Mouse (Mus musculus): ENCODE data around the gene Rasd2. TPM values are rescaled to one million over a fixed set of nuclear protein-coding genes. Genes with fewer than 3 reads are reported as not detected.

Rasd2 gene
- polyA plus RNA-seq, 1 experiment from 2014 or later = 0.41 TPM

DNA sequence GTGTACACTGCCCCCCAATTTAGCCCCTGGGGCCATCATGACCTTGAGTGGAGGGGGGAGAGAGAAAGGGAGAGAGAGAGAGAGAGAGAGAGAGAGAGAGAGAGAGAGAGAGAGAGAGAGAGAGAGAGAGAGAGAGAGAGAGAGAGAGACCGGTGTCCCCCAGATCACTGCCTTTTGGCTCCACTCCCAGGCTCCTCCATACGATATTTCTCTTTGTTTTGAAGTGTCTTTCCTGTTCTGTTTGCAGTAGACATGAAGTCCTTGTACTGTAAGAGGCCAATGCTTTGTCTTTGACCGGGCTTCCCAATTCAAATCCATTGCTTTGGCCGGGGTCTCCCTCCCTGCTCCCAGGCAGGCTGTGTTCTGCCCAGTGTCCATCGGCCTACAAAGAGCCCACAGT is 8.9 kb downstream of the Rasd2 start:
- Histone ChIP-seq H3K27me3 (0 out of 2 replicates have a peak, but pooled peaks cover 2% of the 10 kb centered on the region), H3K36me3 (no peaks in the 10 kb centered on the region), H3K9me3 (no peaks in the 10 kb centered on the region), H3K9ac (no peak overlapping the region), H3K4me2 (replicated peaks) (no peak overlapping the region), H3K4me1 (no peaks in the 10 kb centered on the region), H3K4me3 (no peak overlapping the region), H3K27ac (no peak overlapping the region)
- 77% methylated on average over 5 of the region's 5 CpGs for WGBS
- no peak for ATAC-seq (ENCODE audit: insufficient number of reproducible peaks, insufficient read depth, low FRiP score, low TSS enrichment)

DNA sequence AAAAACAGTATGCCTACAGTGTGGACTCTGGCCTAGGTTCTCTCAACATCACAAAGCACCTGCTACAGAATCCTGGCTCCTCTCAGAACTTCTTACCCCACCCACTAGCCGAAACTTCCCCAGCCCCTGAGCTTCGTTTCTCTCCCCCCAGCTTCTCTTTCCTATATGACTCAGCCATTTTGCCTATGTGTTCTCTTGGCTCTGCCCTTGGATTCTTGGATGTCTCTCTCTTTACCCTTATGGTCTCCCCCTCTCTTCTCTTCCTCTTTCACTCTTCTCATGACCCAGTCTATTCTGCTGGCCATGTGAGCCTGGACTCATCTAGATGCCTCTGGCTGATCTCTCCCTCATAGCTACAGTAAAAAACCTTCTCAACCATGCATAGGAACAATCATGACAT is 13.0 kb downstream of the Rasd2 start:
- WGBS = 70% methylated on average over 2 of the region's 2 CpGs
- no peaks in the 10 kb centered on the region for H3K27me3 ChIP-seq
- no peak overlapping the region for H3K9ac ChIP-seq
- no peak overlapping the region for H3K4me3 ChIP-seq
- no peak for ATAC-seq (ENCODE audit: insufficient number of reproducible peaks, insufficient read depth, low FRiP score, low TSS enrichment)
- no peaks in the 10 kb centered on the region for H3K9me3 ChIP-seq
- no peaks in the 10 kb centered on the region for H3K4me1 ChIP-seq
- H3K4me2 ChIP-seq (replicated peaks) = no peak overlapping the region
- no peaks in the 10 kb centered on the region for H3K36me3 ChIP-seq
- H3K27ac ChIP-seq = no peak overlapping the region

GRCm38 (mm10) chr8:75233915-75234554 is 20.3 kb downstream of the Rasd2 start:
- Histone ChIP-seq H3K4me3 (no peak overlapping the region), H3K4me1 (no peaks in the 10 kb centered on the region), H3K27me3 (no peaks in the 10 kb centered on the region), H3K9me3 (no peaks in the 10 kb centered on the region), H3K36me3 (no peaks in the 10 kb centered on the region), H3K4me2 (replicated peaks) (no peak overlapping the region), H3K9ac (no peak overlapping the region), H3K27ac (no peak overlapping the region)
- ATAC-seq (ENCODE audit: insufficient number of reproducible peaks, insufficient read depth, low FRiP score, low TSS enrichment) = no peak
- WGBS = 62% methylated on average over 4 of the region's 4 CpGs

DNA sequence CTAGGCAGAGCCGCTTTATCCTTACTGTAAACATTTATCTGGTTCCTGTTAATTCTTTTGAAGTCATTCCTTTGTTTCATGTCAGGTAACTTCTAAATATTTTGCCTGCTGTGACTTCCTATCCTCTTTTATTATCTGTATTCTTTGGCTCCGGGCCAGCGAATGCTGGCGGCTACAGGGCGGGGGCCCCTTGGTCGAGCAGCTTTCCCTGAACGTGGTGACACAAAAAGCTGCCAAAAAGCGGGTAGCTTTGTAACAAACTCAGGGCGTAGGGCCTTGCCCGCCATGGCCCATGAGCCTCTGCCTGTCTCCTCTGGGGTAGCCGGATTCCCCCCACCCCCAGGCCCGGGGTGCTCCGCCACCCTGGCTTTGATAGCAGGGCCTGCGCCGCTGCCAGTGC is 33.6 kb downstream of the Rasd2 start:
- WGBS = 94% methylated on average over 15 of the region's 15 CpGs
- H3K4me2 ChIP-seq (replicated peaks) = no peak overlapping the region
- no peak overlapping the region for H3K9ac ChIP-seq
- no peaks in the 10 kb centered on the region for H3K4me1 ChIP-seq
- H3K27me3 ChIP-seq = no peaks in the 10 kb centered on the region
- H3K36me3 ChIP-seq = no peaks in the 10 kb centered on the region
- H3K4me3 ChIP-seq = no peak overlapping the region
- no peak overlapping the region for H3K27ac ChIP-seq
- peaks cover 5% of the 10 kb centered on the region for H3K9me3 ChIP-seq
- no peak for ATAC-seq (ENCODE audit: insufficient number of reproducible peaks, insufficient read depth, low FRiP score, low TSS enrichment)

- no peak overlapping the region for H3K9ac ChIP-seq
- 85% methylated on average over 4 of the region's 4 CpGs for WGBS
- no peak for ATAC-seq (ENCODE audit: insufficient number of reproducible peaks, insufficient read depth, low FRiP score, low TSS enrichment)
Measured at GRCm38 (mm10) chr8:75249186-75249585, 35.4 kb downstream of the Rasd2 start.

GRCm38 (mm10) chr8:75254027-75254426 is 40.3 kb downstream of the Rasd2 start:
- Histone ChIP-seq H3K4me3 (no peak overlapping the region), H3K4me1 (no peaks in the 10 kb centered on the region), H3K27ac (no peak overlapping the region), H3K4me2 (replicated peaks) (no peak overlapping the region), H3K36me3 (no peaks in the 10 kb centered on the region), H3K9me3 (no peaks in the 10 kb centered on the region), H3K9ac (no peak overlapping the region), H3K27me3 (no peaks in the 10 kb centered on the region)
- 89% methylated on average over 3 of the region's 3 CpGs for WGBS
- ATAC-seq (ENCODE audit: insufficient number of reproducible peaks, insufficient read depth, low FRiP score, low TSS enrichment) = no peak

More at GRCm38 (mm10) chr8:75249186-75249585, 35.4 kb downstream of the Rasd2 start:
- Histone ChIP-seq H3K4me2 (replicated peaks) (no peak overlapping the region), H3K9me3 (peaks cover 5% of the 10 kb centered on the region), H3K4me3 (no peak overlapping the region), H3K27me3 (no peaks in the 10 kb centered on the region), H3K27ac (no peak overlapping the region), H3K4me1 (no peaks in the 10 kb centered on the region), H3K36me3 (no peaks in the 10 kb centered on the region)

- Histone ChIP-seq H3K4me3 (no peak overlapping the region), H3K4me2 (replicated peaks) (no peak overlapping the region), H3K9me3 (no peaks in the 10 kb centered on the region), H3K27ac (no peak overlapping the region), H3K27me3 (no peaks in the 10 kb centered on the region), H3K9ac (no peak overlapping the region), H3K36me3 (no peaks in the 10 kb centered on the region), H3K4me1 (no peaks in the 10 kb centered on the region)
- ATAC-seq (ENCODE audit: insufficient number of reproducible peaks, insufficient read depth, low FRiP score, low TSS enrichment) = no peak
- WGBS = 87% methylated on average over 3 of the region's 3 CpGs
Measured at GRCm38 (mm10) chr8:75255635-75256034, 41.9 kb downstream of the Rasd2 start.

- 38% methylated on average over 4 of the region's 4 CpGs for WGBS
- H3K27me3 ChIP-seq = no peaks in the 10 kb centered on the region
- H3K36me3 ChIP-seq = no peaks in the 10 kb centered on the region
- H3K4me2 ChIP-seq (replicated peaks) = no peak overlapping the region
- H3K9me3 ChIP-seq = no peaks in the 10 kb centered on the region
- ATAC-seq (ENCODE audit: insufficient number of reproducible peaks, insufficient read depth, low FRiP score, low TSS enrichment) = no peak
- no peaks in the 10 kb centered on the region for H3K4me1 ChIP-seq
- no peak overlapping the region for H3K27ac ChIP-seq
- H3K4me3 ChIP-seq = no peak overlapping the region
- no peak overlapping the region for H3K9ac ChIP-seq
Measured at GRCm38 (mm10) chr8:75272166-75272565, 58.4 kb downstream of the Rasd2 start.

Other genes with a start within 250 kb of the Rasd2 start
- 46.6 and 50.8 TPM in 2 replicates for gene Hmgxb4, start 220.6 kb upstream of the Rasd2 start, polyA plus RNA-seq (2016; fragmentation: Nextera tagmentation; extraction: Ambion mirVana)
- gene Tom1, start 180.2 kb upstream of the Rasd2 start, polyA plus RNA-seq (2016; fragmentation: Nextera tagmentation; extraction: Ambion mirVana) = 30.5 and 36.9 TPM in 2 replicates
- 19.5 and 23.4 TPM in 2 replicates for gene Hmox1, start 120.3 kb upstream of the Rasd2 start, polyA plus RNA-seq (2016; fragmentation: Nextera tagmentation; extraction: Ambion mirVana)
- gene Mcm5, start 104.4 kb upstream of the Rasd2 start, polyA plus RNA-seq (2016; fragmentation: Nextera tagmentation; extraction: Ambion mirVana) = 205 TPM in 2 replicates
- not detected in 2 replicates for gene Gm10358, start 192.6 kb downstream of the Rasd2 start, polyA plus RNA-seq (2016; fragmentation: Nextera tagmentation; extraction: Ambion mirVana)
- gene Iqcm, start 234.8 kb downstream of the Rasd2 start, polyA plus RNA-seq (2016; fragmentation: Nextera tagmentation; extraction: Ambion mirVana) = not detected in 2 replicates

All from embryonic facial prominence, embryonic 12.5 days (tissue).